Mouse (Mus musculus) stomach, embryonic 16.5 days (tissue): Measurements from ENCODE around the gene Ttc12. TPM values are rescaled to one million over a fixed set of nuclear protein-coding genes. Genes with fewer than 3 reads are reported as not detected.

Source experiments
- ATAC-seq: fragments of 200-750 bp; cut with Nextera tagmentation; 2 replicates; pipeline ENCODE4 v1.8.0; 2017; ENCODE audit warnings: moderate number of reproducible peaks, moderate TSS enrichment; ENCODE audit not compliant: insufficient read depth, low FRiP score
- H3K27ac ChIP-seq: fragments of 300-500 bp; sonication (generic); 2 replicates; pipeline ENCODE4 v1.5.1; 2014; ENCODE audit warnings: low read length
- H3K27me3 ChIP-seq: fragments of 300-500 bp; sonication (generic); 2 replicates; pipeline ENCODE4 v1.6.1; 2014; ENCODE audit warnings: low read length, control low read depth, mixed read lengths; ENCODE audit not compliant: control insufficient read depth, insufficient read depth
- H3K36me3 ChIP-seq: fragments of 300-500 bp; sonication (generic); 2 replicates; pipeline ENCODE4 v1.6.1; 2014; ENCODE audit warnings: low read length; ENCODE audit not compliant: control insufficient read depth, insufficient read depth
- H3K4me1 ChIP-seq: fragments of 300-500 bp; sonication (generic); 2 replicates; pipeline ENCODE4 v1.6.1; 2014; ENCODE audit warnings: low read length, control low read depth, mixed read lengths; ENCODE audit not compliant: control insufficient read depth, insufficient read depth
- H3K4me2 ChIP-seq: fragments of 300-500 bp; sonication (generic); 2 replicates; pipeline ENCODE4 v1.6.1; 2014; ENCODE audit warnings: low read depth, low read length, mixed read lengths
- H3K4me3 ChIP-seq: fragments of 300-500 bp; sonication (generic); replicated peaks from 2 replicates; pipeline ENCODE4 v1.5.1; 2014; ENCODE audit warnings: mild to moderate bottlenecking, low read length
- H3K9ac ChIP-seq: fragments of 300-500 bp; sonication (generic); 2 replicates; pipeline ENCODE4 v1.6.1; 2014; ENCODE audit warnings: low read length
- H3K9me3 ChIP-seq: fragments of 300-500 bp; sonication (generic); replicated peaks from 2 replicates; pipeline ENCODE4 v1.6.1; 2016; ENCODE audit warnings: low read length, control low read depth; ENCODE audit not compliant: control insufficient read depth
- WGBS: fragments of 180-500 bp; shearing (Covaris S2); extraction: QIAGEN DNeasy Blood & Tissue Kit; methylation state at CpG from one replicate; pipeline ENCODE4 v1.1.7; 2014; 5-methylcytosine and 5-hydroxymethylcytosine counted together
- polyA plus RNA-seq: library from polyadenylated mRNA; unstranded; fragments of >200 nt; fragmentation: Nextera tagmentation; extraction: Ambion mirVana; gene quantifications from 2 replicates; pipeline ENCODE4 v1.2.1, GENCODE M21; 2015

Gene Ttc12
- polyA plus RNA-seq, 1 experiment from 2014 or later, result 1.4 TPM

DNA sequence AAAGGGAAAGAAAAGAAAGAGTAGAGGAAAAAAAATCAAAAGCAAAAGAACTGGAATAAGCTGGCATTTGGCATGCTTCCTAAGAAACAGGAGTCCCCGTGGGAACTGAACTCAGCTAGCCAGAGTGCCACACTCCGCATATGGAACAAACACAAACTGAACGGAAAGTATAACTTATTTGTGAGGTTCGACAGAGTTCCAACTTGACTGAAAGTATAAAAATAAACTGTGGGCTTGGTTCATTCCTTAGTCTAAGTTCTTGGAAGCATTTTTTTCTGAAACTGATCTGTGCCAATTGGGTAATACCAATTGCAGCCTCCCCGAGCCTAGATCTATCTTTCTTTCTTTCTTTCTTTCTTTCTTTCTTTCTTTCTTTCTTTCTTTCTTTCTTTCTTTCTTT lies 18.6 kb upstream of the Ttc12 start:
- H3K4me1 ChIP-seq, result no peaks in the 10 kb centered on the region
- 74% methylated on average over 5 of the region's 5 CpGs for WGBS
- H3K4me3 ChIP-seq, result no peak overlapping the region
- no peak for ATAC-seq
- H3K27ac ChIP-seq, result no peak overlapping the region
- H3K4me2 ChIP-seq, result no peak overlapping the region
- no peaks in the 10 kb centered on the region for H3K9me3 ChIP-seq
- H3K36me3 ChIP-seq, result no peaks in the 10 kb centered on the region
- no peaks in the 10 kb centered on the region for H3K27me3 ChIP-seq
- H3K9ac ChIP-seq, result no peak overlapping the region

DNA sequence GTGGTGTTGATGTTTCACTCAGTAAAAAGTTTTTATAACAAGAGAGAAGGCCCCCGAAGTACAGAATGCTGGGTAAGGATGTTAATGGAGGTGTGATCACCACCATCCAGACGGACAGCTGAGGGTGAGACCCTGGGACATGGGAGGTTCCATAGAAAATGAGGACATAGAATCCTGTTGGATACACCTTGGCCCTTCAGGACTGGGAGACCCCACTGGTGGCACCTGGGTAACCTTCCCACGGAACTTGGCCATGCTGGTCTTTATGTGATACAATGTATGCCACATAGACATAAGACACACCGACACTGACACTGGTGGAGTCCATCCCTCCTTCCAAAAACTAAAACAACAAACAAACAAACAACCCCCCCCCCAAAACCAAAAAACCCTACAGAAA lies 16.2 kb upstream of the Ttc12 start:
- WGBS, result 87% methylated on average over 4 of the region's 4 CpGs
- Histone ChIP-seq H3K4me1 (no peaks in the 10 kb centered on the region), H3K27ac (no peak overlapping the region), H3K27me3 (no peaks in the 10 kb centered on the region), H3K9ac (no peak overlapping the region), H3K9me3 (no peaks in the 10 kb centered on the region), H3K4me2 (no peak overlapping the region), H3K36me3 (no peaks in the 10 kb centered on the region), H3K4me3 (no peak overlapping the region)
- ATAC-seq, result no peak

DNA sequence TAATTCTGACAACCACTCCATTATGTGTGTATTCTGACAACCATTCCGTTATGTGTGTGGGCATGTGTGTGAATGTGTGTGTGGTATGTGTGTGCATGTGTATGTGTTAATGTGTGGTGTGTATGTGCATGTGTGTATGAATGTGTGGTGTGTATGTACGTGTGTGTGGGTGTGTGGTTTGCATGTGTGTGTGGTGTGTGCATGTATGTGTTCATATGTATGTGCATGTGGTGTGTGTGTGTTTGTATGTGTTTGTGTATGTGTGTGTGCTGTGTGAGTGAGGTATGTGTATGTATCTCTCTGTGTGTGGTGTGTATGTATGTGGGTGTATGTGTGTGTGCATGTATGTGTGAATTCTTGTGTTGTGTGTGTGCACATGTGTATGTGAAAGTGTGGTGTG lies 13.9 kb upstream of the Ttc12 start:
- 88% methylated on average over 2 of the region's 2 CpGs for WGBS
- H3K27me3 ChIP-seq, result no peaks in the 10 kb centered on the region
- H3K4me3 ChIP-seq, result no peak overlapping the region
- no peak overlapping the region for H3K27ac ChIP-seq
- no peaks in the 10 kb centered on the region for H3K9me3 ChIP-seq
- no peak overlapping the region for H3K4me2 ChIP-seq
- no peak for ATAC-seq
- H3K4me1 ChIP-seq, result no peaks in the 10 kb centered on the region
- no peaks in the 10 kb centered on the region for H3K36me3 ChIP-seq
- H3K9ac ChIP-seq, result no peak overlapping the region

DNA sequence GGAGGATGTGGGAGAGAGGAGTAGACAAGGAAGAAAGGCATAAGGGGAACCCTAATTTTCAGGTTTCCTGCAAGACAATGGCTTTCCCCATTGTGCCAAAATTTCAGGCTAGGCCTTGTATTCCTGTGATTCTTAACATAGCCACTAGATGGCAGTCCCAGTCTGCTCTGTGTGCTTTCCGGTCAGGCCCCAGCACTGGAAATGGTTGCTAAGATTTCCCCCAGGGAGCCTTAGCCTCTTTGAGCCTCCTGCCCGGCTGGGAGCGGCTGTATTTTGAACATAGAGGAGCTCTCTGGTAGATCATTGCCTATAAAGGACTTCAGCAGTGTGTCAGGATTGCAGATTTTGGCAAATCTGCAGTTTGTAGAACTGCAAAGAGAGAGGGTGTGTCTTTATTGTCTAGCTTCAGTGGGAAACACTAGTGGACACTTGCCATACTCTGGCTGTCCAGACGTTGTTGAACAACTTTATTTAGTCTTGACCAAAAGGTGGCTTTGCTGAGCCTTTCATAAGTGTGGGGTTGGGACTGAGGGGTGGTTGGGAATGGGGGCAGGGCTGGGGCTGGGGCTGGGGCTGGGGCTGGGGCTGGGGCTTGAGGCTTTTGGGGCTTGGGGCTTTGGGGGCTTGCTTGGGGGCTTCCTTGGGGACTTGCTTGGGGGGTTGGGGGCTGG lies 8.1 kb upstream of the Ttc12 start:
- no peaks in the 10 kb centered on the region for H3K9me3 ChIP-seq
- no peaks in the 10 kb centered on the region for H3K27me3 ChIP-seq
- no peaks in the 10 kb centered on the region for H3K36me3 ChIP-seq
- no peak overlapping the region for H3K4me3 ChIP-seq
- H3K4me2 ChIP-seq, result no peak overlapping the region
- H3K27ac ChIP-seq, result peak overlapping the region; percentile 47; the same call in 1 of the 2 replicates
- 3% methylated on average over 4 of the region's 4 CpGs for WGBS
- no peaks in the 10 kb centered on the region for H3K4me1 ChIP-seq
- H3K9ac ChIP-seq, result no peak overlapping the region
- ATAC-seq, result peak; percentile 81; the same call in 1 of the 2 replicates

DNA sequence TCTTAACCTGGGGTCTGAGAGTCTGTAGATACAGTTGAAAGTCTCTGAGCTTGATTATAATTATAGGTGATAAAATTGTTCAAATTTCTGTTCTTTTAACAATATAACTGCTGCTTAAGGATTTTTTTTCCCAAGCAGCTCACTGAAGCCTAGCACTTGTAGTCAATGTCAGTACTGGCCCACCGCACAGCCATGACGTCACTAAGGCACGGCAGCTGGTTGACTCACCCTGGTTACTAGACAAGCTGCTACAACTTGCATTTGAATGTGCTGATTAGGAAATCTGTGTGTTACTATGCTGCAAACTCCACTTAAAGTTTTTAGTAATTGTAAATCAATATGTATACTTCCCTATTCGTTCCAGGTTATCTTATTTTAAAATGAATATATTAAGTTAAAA lies 4.6 kb upstream of the Ttc12 start:
- 73% methylated on average over 4 of the region's 4 CpGs for WGBS
- 0 out of 2 replicates have a peak, but pooled peaks cover under 1% of the 10 kb centered on the region for H3K4me1 ChIP-seq
- no peaks in the 10 kb centered on the region for H3K27me3 ChIP-seq
- H3K9me3 ChIP-seq, result no peaks in the 10 kb centered on the region
- H3K4me3 ChIP-seq, result no peak overlapping the region
- H3K4me2 ChIP-seq, result no peak overlapping the region
- H3K9ac ChIP-seq, result no peak overlapping the region
- H3K27ac ChIP-seq, result no peak overlapping the region
- no peak for ATAC-seq
- no peaks in the 10 kb centered on the region for H3K36me3 ChIP-seq

DNA sequence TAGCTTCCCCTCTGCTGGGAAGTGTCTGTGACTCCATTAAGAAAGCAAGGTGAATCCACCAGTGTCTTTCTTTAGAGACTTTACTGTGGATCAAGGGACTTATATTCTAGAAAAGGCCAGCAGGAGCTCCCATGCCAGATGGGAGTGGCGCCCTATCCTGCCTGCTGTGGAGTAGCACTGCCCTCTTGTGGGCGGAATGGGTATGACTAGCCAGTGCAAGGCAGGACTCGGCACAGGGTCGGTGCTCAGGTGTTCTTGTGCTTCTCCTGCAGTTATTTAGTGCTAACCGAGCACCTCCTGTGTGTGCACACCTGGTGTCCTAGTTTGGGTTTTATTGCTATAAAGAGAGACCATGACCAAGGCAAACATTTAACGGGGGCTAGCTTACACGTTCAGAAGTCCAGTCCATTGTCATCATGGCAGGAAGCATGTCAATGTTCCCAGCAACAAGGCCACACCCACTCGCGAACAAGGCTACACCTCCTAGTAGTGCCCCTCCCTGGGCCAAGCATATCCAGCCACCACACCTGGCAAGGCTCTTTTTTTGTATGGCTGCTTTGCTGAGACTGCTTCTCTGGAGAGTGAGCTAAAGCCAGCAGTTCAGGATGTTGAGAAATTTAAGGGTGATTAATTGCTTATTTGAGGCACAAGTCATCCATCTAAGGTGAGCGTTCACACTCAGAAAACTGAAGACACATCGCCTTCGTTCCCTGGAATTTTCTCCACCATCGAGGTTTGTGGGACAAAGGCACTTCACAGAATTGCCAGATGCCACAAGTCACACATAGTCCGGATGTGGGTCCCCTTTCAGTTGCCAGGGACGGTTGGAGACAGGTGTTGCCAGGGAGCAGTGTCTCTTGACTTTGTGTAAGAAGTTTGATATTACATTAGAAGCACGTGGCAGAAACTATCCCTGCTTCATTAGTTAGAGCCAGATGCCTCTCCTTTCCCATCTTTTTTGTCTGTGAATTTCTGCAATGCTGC lies 3.2 kb upstream of the Ttc12 start:
- peak; percentile 41; the same call in 1 of the 2 replicates for ATAC-seq
- Histone ChIP-seq H3K9ac (no peak overlapping the region), H3K4me2 (peak overlapping the region; percentile 42), H3K27me3 (no peaks in the 10 kb centered on the region), H3K4me3 (no peak overlapping the region), H3K36me3 (no peaks in the 10 kb centered on the region), H3K9me3 (no peaks in the 10 kb centered on the region), H3K27ac (no peak overlapping the region), H3K4me1 (0 out of 2 replicates have a peak, but pooled peaks cover 8% of the 10 kb centered on the region)
- WGBS, result 25% methylated on average over 16 of the region's 16 CpGs

DNA sequence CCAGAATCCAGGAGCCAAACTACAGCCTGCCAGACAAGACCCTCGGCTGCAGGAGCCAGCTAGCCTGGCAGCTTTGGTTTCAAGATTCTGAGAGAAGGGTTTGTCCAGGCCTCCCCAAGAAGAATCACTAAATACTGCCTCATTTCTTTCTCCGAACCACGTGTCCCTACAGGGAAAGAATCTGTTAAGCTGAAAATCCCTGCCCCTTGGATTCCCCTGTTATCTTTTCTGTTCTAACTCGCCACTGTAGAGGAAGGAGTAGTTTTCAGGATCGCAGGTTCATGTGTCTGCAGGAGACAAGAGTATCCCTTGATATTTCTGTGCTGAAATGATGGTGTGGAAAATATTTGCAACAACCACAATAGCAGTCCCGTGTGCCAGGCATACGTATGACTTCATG lies 2.2 kb upstream of the Ttc12 start:
- Histone ChIP-seq H3K27me3 (no peaks in the 10 kb centered on the region), H3K4me2 (no peak overlapping the region), H3K9ac (no peak overlapping the region), H3K9me3 (no peaks in the 10 kb centered on the region), H3K27ac (no peak overlapping the region), H3K4me3 (no peak overlapping the region), H3K4me1 (0 out of 2 replicates have a peak, but pooled peaks cover 8% of the 10 kb centered on the region), H3K36me3 (no peaks in the 10 kb centered on the region)
- WGBS, result 68% methylated on average over 7 of the region's 7 CpGs
- ATAC-seq, result no peak

DNA sequence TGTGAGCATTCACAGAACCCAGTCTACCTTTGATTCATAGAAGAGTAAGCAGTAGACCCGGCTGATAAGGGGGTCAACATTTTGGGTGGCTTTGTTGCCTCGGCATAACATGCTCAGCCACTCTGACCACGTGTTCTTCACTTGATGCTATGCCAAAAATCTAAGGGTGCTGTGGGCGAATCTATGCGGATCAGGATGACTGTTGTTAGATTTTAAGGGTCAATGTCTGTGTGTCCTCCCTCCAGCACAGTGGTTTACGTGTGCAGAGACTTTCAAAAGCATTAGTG lies 1.6 kb upstream of the Ttc12 start:
- WGBS, result 61% methylated on average over 6 of the region's 6 CpGs
- no peaks in the 10 kb centered on the region for H3K27me3 ChIP-seq
- H3K27ac ChIP-seq, result no peak overlapping the region
- H3K4me3 ChIP-seq, result no peak overlapping the region
- no peak for ATAC-seq
- H3K9ac ChIP-seq, result no peak overlapping the region
- H3K4me1 ChIP-seq, result 0 out of 2 replicates have a peak, but pooled peaks cover 8% of the 10 kb centered on the region
- no peaks in the 10 kb centered on the region for H3K9me3 ChIP-seq
- no peaks in the 10 kb centered on the region for H3K36me3 ChIP-seq
- H3K4me2 ChIP-seq, result no peak overlapping the region
